Mouse (Mus musculus): Measurements from ENCODE around the gene Ccdc124. TPM values are rescaled to one million over a fixed set of nuclear protein-coding genes. Genes with fewer than 3 reads are reported as not detected.

The Ccdc124 gene
- polyA plus RNA-seq, 1 experiment from 2014 or later = 87.2 TPM

DNA sequence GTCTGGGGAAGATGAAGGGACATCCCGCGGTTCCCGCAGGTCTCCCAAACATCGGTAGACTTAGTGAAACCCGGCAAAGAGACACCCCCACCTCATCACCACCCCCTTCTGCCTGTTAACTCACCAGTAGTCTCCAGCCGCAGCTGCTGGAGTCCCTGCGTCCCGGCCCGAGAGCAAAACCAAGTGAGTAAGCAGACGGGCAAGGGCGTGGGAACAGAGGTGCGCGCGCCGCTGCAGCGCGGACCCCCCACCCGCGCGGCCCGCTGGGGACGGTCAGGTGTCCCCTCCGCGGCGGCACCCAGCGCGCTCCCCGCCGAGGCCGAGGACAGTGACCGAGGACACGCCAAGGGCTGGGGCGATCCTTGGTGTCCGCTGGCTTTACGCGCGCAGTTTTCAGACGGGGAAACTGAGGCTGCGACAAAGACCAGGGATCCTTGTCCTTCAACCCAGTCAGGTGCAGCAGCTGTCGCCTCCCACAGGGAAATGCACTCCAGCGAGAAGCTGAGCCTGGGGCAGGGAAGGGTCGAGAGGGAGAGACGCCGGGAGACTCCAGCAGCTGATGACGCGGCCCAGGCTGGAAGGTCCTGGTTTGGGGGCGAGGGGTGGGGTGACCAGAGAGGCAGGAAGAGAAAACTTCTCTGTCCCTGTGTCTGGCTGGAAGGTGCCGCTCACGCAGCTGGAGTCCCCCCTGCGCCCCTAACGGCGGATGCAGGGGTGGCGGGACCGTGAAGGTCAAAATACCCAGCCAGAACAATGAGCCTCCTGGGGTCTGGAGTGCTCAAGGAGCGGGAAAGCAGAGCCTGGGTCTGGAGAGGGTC, 10.7 kb downstream of the Ccdc124 start, which contains the start of gene Kcnn1:
Gene Kcnn1, minus strand, starts transcription at position 435 of the 818 bp plus-strand sequence.
- ATAC-seq (replicated peaks; ENCODE audit: low FRiP score, low read depth) (no peak), DNase-seq (ENCODE audit: low spot score) (no peak)
- Histone ChIP-seq H3K4me3 (replicated peaks; ENCODE audit: low read depth, low read length) (peak within 1 kb of the TSS; percentile 50), H3K36me3 (ENCODE audit: insufficient read depth, low read length) (no peaks in the 10 kb centered on the region), H3K4me1 (replicated peaks; ENCODE audit: insufficient read depth, low read length) (peaks cover 32% of the 10 kb centered on the region), H3K9ac (ENCODE audit: low read depth, low read length) (peak within 1 kb of the TSS; percentile 65), H3K27me3 (ENCODE audit: insufficient read depth, low read length) (peaks cover 19% of the 10 kb centered on the region), H3K27ac (peak within 1 kb of the TSS; percentile 42), H3K4me2 (ENCODE audit: low read length) (peak within 1 kb of the TSS; percentile 88), H3K9me3 (replicated peaks; ENCODE audit: low read length) (no peaks in the 10 kb centered on the region)
- peak; percentile 35; the same call in 1 of the 2 replicates for TF ChIP-seq CTCF (IDR thresholded peaks at IDR 0.05; ENCODE audit: low read depth)
- under 1% methylated on average over 55 of the region's 55 CpGs for WGBS

DNA sequence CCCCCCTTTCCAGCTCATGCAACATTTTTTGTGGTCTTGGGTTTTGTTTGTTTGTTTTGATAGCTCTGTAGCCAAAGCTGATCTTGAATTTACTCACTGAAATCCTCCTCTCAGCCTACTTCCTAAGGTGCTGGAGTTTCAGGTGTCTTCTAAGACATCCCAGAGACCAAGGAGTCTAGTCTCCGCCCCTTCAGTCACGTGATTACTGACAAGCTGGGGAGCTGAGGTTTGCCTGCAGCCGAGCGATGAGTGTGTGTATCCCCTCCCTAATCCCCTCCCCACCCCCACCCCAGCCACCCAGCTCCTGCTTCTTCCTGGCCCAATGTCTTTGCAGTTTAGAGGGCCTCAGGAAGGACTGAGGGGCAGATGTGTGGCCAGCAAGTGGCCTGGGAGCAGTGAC, 16.2 kb downstream of the Ccdc124 start:
- no peak for DNase-seq (ENCODE audit: low spot score)
- Histone ChIP-seq H3K36me3 (ENCODE audit: insufficient read depth, low read length) (no peaks in the 10 kb centered on the region), H3K4me3 (replicated peaks; ENCODE audit: low read depth, low read length) (no peak overlapping the region), H3K4me1 (replicated peaks; ENCODE audit: insufficient read depth, low read length) (peaks cover 12% of the 10 kb centered on the region; the same call in 1 of the 2 replicates), H3K9me3 (replicated peaks; ENCODE audit: low read length) (no peaks in the 10 kb centered on the region), H3K9ac (ENCODE audit: low read depth, low read length) (no peak overlapping the region), H3K4me2 (ENCODE audit: low read length) (no peak overlapping the region), H3K27ac (no peak overlapping the region), H3K27me3 (ENCODE audit: insufficient read depth, low read length) (peaks cover 11% of the 10 kb centered on the region)
- no peak for ATAC-seq (replicated peaks; ENCODE audit: low FRiP score, low read depth)
- WGBS = 16% methylated on average over 4 of the region's 4 CpGs
- TF ChIP-seq CTCF (IDR thresholded peaks at IDR 0.05; ENCODE audit: low read depth) = no peak

DNA sequence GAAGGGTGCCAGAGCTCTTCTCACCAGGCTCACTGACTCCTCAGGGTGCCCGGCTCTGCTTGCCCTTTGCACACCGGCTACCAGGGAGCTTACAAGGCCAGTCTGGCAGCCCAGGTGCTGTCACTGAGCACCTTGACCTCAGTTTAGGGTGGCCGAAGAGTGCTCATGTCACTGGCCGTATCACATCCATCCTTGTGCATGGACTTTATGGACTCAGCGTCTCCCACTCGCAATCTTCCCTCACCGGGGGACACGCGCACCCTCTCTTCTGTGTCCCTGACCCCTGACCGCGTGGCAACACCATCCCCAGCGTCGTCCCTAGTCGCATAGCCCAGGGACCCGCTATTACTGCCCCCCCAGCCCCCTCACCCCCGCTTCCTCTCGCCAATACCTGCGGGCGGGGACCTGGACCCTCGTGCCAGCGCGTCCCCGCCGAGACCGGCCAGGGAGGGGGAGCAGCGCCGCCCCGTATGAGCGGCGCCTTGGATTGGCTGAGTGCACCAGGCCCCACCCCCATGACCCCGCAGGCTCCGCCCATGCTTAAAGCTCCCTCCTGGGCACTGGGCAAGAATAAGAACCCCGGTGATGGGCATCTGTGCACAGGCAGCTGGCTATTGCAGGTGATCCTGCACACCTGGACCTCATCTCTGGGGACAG, 17.1 kb downstream of the Ccdc124 start:
- Histone ChIP-seq H3K9me3 (replicated peaks; ENCODE audit: low read length) (no peaks in the 10 kb centered on the region), H3K4me2 (ENCODE audit: low read length) (peak overlapping the region; percentile 84), H3K36me3 (ENCODE audit: insufficient read depth, low read length) (no peaks in the 10 kb centered on the region), H3K4me1 (replicated peaks; ENCODE audit: insufficient read depth, low read length) (peaks cover 11% of the 10 kb centered on the region; the same call in 1 of the 2 replicates), H3K27ac (no peak overlapping the region), H3K9ac (ENCODE audit: low read depth, low read length) (peak overlapping the region; percentile 49; the same call in 1 of the 2 replicates), H3K4me3 (replicated peaks; ENCODE audit: low read depth, low read length) (peak overlapping the region; percentile 43), H3K27me3 (ENCODE audit: insufficient read depth, low read length) (peaks cover 4% of the 10 kb centered on the region; the same call in 1 of the 2 replicates)
- TF ChIP-seq CTCF (IDR thresholded peaks at IDR 0.05; ENCODE audit: low read depth) = no peak
- WGBS = 5% methylated on average over 31 of the region's 33 CpGs
- peak; percentile 66 for DNase-seq (ENCODE audit: low spot score)
- ATAC-seq (replicated peaks; ENCODE audit: low FRiP score, low read depth) = peak; percentile 50; the same call in 1 of the 2 replicates

DNA sequence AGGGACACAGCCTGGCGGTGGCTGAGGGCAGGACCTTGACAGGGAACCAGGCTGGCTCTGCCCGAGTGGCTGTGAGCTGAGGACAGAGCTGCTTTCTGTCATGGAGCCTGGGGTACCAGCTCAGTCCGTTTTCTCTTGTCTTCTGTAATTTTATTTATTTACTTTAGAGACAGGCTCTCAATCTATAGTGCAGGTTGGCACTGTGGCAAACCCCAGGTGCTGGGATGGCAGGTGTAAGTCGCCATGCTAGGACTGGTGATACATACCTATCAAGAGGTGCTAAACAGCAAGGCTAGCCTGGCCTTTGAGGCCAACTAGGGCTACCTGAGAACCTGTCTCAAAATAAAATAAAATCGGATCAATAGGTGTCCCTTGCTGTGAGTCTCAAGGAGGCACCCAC, 17.7 kb downstream of the Ccdc124 start:
- TF ChIP-seq CTCF (IDR thresholded peaks at IDR 0.05; ENCODE audit: low read depth) = no peak
- Histone ChIP-seq H3K27me3 (ENCODE audit: insufficient read depth, low read length) (no peaks in the 10 kb centered on the region), H3K9me3 (replicated peaks; ENCODE audit: low read length) (no peaks in the 10 kb centered on the region), H3K4me3 (replicated peaks; ENCODE audit: low read depth, low read length) (no peak overlapping the region), H3K4me2 (ENCODE audit: low read length) (peak overlapping the region; percentile 84), H3K27ac (no peak overlapping the region), H3K36me3 (ENCODE audit: insufficient read depth, low read length) (no peaks in the 10 kb centered on the region), H3K4me1 (replicated peaks; ENCODE audit: insufficient read depth, low read length) (peaks cover 11% of the 10 kb centered on the region; the same call in 1 of the 2 replicates), H3K9ac (ENCODE audit: low read depth, low read length) (no peak overlapping the region)
- DNase-seq (ENCODE audit: low spot score) (no peak), ATAC-seq (replicated peaks; ENCODE audit: low FRiP score, low read depth) (no peak)
- WGBS = 69% methylated on average over 5 of the region's 5 CpGs

DNA sequence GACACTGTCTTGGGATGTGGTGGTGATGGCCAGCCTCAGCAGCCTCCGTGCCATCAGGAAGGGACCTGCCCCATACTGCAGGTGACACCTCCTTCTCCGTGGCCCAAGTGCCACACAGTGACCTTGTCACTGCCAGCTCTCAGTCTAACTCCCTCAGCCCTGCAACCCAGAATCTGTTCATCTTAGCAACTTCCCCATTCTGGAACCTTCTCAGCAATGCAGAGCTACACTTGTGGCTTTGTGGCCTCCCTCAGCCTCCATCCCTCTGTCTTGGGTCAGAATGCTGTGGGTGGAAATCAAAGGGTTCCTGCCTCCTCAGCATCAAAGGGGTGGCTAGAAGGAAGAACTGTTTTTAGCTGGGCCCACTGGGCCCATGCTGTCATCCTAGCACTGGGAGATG, 19.9 kb downstream of the Ccdc124 start:
- DNase-seq (ENCODE audit: low spot score) = no peak
- Histone ChIP-seq H3K4me1 (replicated peaks; ENCODE audit: insufficient read depth, low read length) (peaks cover 11% of the 10 kb centered on the region; the same call in 1 of the 2 replicates), H3K27ac (no peak overlapping the region), H3K4me2 (ENCODE audit: low read length) (no peak overlapping the region), H3K27me3 (ENCODE audit: insufficient read depth, low read length) (no peaks in the 10 kb centered on the region; the same call in 1 of the 2 replicates), H3K9ac (ENCODE audit: low read depth, low read length) (no peak overlapping the region), H3K36me3 (ENCODE audit: insufficient read depth, low read length) (no peaks in the 10 kb centered on the region), H3K4me3 (replicated peaks; ENCODE audit: low read depth, low read length) (no peak overlapping the region), H3K9me3 (replicated peaks; ENCODE audit: low read length) (no peaks in the 10 kb centered on the region)
- TF ChIP-seq CTCF (IDR thresholded peaks at IDR 0.05; ENCODE audit: low read depth) = no peak
- WGBS = 77% methylated on average over 2 of the region's 2 CpGs
- ATAC-seq (replicated peaks; ENCODE audit: low FRiP score, low read depth) = no peak

DNA sequence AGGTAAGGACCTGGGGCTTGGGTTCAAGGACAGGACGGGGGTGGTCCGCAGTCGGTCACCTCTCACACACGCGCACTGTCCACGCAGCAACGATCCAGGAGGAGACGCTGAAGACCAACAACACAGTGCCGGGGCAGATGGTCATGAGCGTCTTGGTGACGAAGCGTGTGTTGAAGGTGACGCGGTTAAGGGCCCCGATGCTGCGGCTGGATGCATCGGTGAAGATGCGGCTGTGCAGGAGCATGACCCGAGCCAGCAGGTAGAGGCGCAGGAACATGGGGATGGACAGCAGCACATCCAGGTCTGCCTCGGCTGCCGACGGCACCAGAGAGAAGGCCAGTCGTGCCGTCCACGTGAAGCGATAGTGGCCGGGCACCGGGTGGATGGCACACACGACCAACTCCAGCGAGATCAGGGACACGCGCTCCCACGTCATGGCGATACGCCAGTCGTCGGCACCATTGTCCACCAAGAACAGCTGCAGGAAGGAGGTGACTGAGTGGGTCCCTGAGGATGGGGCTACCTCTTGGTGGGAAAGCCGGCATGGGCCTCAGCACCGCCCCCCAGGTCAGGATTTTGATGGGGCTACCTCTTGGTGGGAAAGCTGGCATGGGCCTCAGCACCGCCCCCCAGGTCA, 21.0 kb downstream of the Ccdc124 start:
- 89% methylated on average over 41 of the region's 41 CpGs for WGBS

More for the DNA sequence above, 21.0 kb downstream of the Ccdc124 start:
- Histone ChIP-seq H3K4me3 (replicated peaks; ENCODE audit: low read depth, low read length) (no peak overlapping the region), H3K9ac (ENCODE audit: low read depth, low read length) (no peak overlapping the region), H3K4me2 (ENCODE audit: low read length) (no peak overlapping the region), H3K36me3 (ENCODE audit: insufficient read depth, low read length) (no peaks in the 10 kb centered on the region), H3K4me1 (replicated peaks; ENCODE audit: insufficient read depth, low read length) (peaks cover 11% of the 10 kb centered on the region; the same call in 1 of the 2 replicates), H3K27me3 (ENCODE audit: insufficient read depth, low read length) (no peaks in the 10 kb centered on the region; the same call in 1 of the 2 replicates), H3K27ac (no peak overlapping the region), H3K9me3 (replicated peaks; ENCODE audit: low read length) (no peaks in the 10 kb centered on the region)
- DNase-seq (ENCODE audit: low spot score) (no peak), ATAC-seq (replicated peaks; ENCODE audit: low FRiP score, low read depth) (no peak)
- TF ChIP-seq CTCF (IDR thresholded peaks at IDR 0.05; ENCODE audit: low read depth) = no peak
